Mouse (Mus musculus) myocyte (in vitro differentiated cells): ENCODE data around the gene Rdx.

Source experiments
- E2F4 ChIP-seq: IDR thresholded peaks from one replicate; pipeline ENCODE4 v1.6.1; 2011; ENCODE audit warnings: mild to moderate bottlenecking, control low read depth, moderate library complexity; ENCODE audit not compliant: insufficient read depth
- MAX ChIP-seq: IDR thresholded peaks from one replicate; pipeline ENCODE4 v1.6.1; 2011; ENCODE audit warnings: low read depth, mild to moderate bottlenecking, control low read depth
- MYOD1 ChIP-seq, 3 experiments: IDR thresholded peaks; one replicate each; pipeline ENCODE4 v1.6.1; 2011; ENCODE audit warnings: control low read depth in 2 of 3, low read depth in 2 of 3, mild to moderate bottlenecking in 2 of 3, moderate library complexity in 1 of 3; ENCODE audit not compliant: insufficient read length in 2 of 3, control insufficient read depth in 1 of 3
- POLR2A ChIP-seq: IDR thresholded peaks from one replicate; pipeline ENCODE4 v1.6.1; 2011; ENCODE audit warnings: low read depth, mild to moderate bottlenecking, control low read depth, moderate library complexity; ENCODE audit not compliant: insufficient read length
- TCF3 ChIP-seq: IDR thresholded peaks from one replicate; pipeline ENCODE4 v1.6.1; 2011; ENCODE audit warnings: low read depth, control low read depth; ENCODE audit not compliant: insufficient read length

DNA sequence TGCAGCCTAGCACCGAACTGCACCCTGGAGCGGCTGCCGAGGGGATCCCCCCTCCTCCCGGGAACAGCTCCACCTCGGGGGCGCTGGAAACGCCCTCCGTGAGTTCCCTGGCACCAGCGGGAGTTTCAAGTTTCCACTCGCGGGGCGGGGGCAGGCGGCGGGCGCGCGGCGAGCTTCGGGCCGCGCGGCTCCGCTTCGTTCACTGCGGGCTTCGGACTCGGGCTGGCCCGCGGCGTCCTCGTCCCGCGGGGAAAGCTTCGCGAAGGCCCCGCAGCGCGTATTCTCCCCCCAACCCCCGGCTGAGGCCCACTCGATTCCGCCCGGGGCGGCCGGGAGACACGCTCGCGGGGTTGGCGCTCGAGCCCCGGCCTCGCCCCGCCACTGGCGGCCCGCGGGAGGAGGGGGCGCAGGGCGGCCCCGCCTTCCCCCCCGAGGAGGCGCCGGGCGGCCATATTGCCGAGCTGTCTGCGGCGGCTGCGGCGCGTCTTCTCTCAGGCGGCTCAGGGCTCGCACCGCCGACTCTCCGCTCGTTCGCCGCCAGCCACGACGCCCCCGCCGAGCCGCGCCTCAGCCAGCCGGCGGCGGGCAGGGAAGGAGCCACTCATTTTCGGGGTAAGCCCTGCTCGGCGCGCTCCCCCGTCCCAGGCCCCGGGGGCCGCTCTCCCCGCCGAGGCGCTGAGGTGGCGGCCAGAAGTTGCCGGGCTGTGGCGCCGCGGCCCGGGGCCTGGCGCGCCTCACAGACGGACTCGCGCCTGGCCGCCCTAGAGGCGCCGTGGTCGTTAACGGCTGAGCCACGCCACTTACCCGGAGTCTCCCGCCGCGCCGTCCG is 1.1 kb downstream of the Rdx start:
- peak; percentile 65 for TF ChIP-seq POLR2A
- peak; percentile 76 for TF ChIP-seq E2F4
- peak in 1 of 3 experiments; percentile 27 for TF ChIP-seq MYOD1 (IDR thresholded peaks at IDR 0.05; ENCODE audit: control insufficient read depth in 1 of 3, insufficient read length in 2 of 3, low read depth in 2 of 3)
- TF ChIP-seq TCF3 = no peak
- no peak for TF ChIP-seq MAX
